Mouse (Mus musculus): ENCODE results near the gene Tmem234. TPM values are rescaled to one million over a fixed set of nuclear protein-coding genes. Genes with fewer than 3 reads are reported as not detected.

The Tmem234 gene
- 219 and 222 TPM in 2 replicates for polyA plus RNA-seq (2015; fragmentation: Nextera tagmentation; extraction: Ambion mirVana)

GRCm38 (mm10) chr4:129600233-129601158 lies at the start of gene Tmem234, which contains the start of gene Eif3i:
Gene Tmem234 (plus strand): TSS chr4:129600668.
Gene Eif3i (minus strand): TSS chr4:129600648.

GRCm38 (mm10) chr4:129573430-129573829 lies 27.0 kb upstream of the Tmem234 start, which contains the start of gene Lck:
Gene Lck (minus strand): TSS chr4:129573641.

GRCm38 (mm10) chr4:129578466-129578865 lies 22.0 kb upstream of the Tmem234 start, which contains the start of gene Fam167b:
Gene Fam167b (minus strand): TSS chr4:129578549.

GRCm38 (mm10) chr4:129614093-129614492 lies 13.6 kb downstream of the Tmem234 start, which contains the start of gene Dcdc2b:
Gene Dcdc2b (minus strand): TSS chr4:129614257.

GRCm38 (mm10) chr4:129618786-129619691 lies 18.6 kb downstream of the Tmem234 start, which contains the start of gene Iqcc:
Gene Iqcc (minus strand): TSS chr4:129619099.

GRCm38 (mm10) chr4:129623681-129624091 lies 23.2 kb downstream of the Tmem234 start, which contains the start of gene Ccdc28b:
Gene Ccdc28b (minus strand): TSS chr4:129623947.

GRCm38 (mm10) chr4:129640638-129641467 lies 40.4 kb downstream of the Tmem234 start, which contains the start of gene Txlna:
Gene Txlna (minus strand): TSS chr4:129641065.

GRCm38 (mm10) chr4:129672083-129672877 lies 71.8 kb downstream of the Tmem234 start, which contains the start of gene Kpna6:
Gene Kpna6 (minus strand): TSS chr4:129672767.

Small RNA genes within 50 kb of the gene (microRNA-seq; reads per million reads assigned to microRNA genes)
- not detected for gene Mir8119

Other genes starting within 250 kb of the Tmem234 start
- 14.9 and 16.7 TPM in 2 replicates for gene Zbtb8a, start 222.6 kb upstream of the Tmem234 start, polyA plus RNA-seq (2015; fragmentation: Nextera tagmentation; extraction: Ambion mirVana)
- 11.3 and 12.0 TPM in 2 replicates for gene Zbtb8b, start 159.8 kb upstream of the Tmem234 start, polyA plus RNA-seq (2015; fragmentation: Nextera tagmentation; extraction: Ambion mirVana)
- gene Bsdc1, start 139.1 kb upstream of the Tmem234 start, polyA plus RNA-seq (2015; fragmentation: Nextera tagmentation; extraction: Ambion mirVana), result 24.4 and 26.3 TPM in 2 replicates
- gene Tssk3, start 109.6 kb upstream of the Tmem234 start, polyA plus RNA-seq (2015; fragmentation: Nextera tagmentation; extraction: Ambion mirVana), result 0.60 and 0.62 TPM in 2 replicates
- 3.1 and 4.1 TPM in 2 replicates for gene Fam229a, start 109.5 kb upstream of the Tmem234 start, polyA plus RNA-seq (2015; fragmentation: Nextera tagmentation; extraction: Ambion mirVana)
- 1,475 and 1,521 TPM in 2 replicates for gene Marcksl1, start 87.1 kb upstream of the Tmem234 start, polyA plus RNA-seq (2015; fragmentation: Nextera tagmentation; extraction: Ambion mirVana)
- gene Hdac1, start 58.0 kb upstream of the Tmem234 start, polyA plus RNA-seq (2015; fragmentation: Nextera tagmentation; extraction: Ambion mirVana), result 67.7 and 69.6 TPM in 2 replicates
- gene Lck, start 27.0 kb upstream of the Tmem234 start, polyA plus RNA-seq (2015; fragmentation: Nextera tagmentation; extraction: Ambion mirVana), result 10.8 and 13.8 TPM in 2 replicates
- 0.25 and 0.43 TPM in 2 replicates for gene Fam167b, start 22.1 kb upstream of the Tmem234 start, polyA plus RNA-seq (2015; fragmentation: Nextera tagmentation; extraction: Ambion mirVana)
- gene Eif3i, start within 50 bp of the Tmem234 start, polyA plus RNA-seq (2015; fragmentation: Nextera tagmentation; extraction: Ambion mirVana), result 239 and 245 TPM in 2 replicates
- 2.8 and 4.1 TPM in 2 replicates for gene Dcdc2b, start 13.6 kb downstream of the Tmem234 start, polyA plus RNA-seq (2015; fragmentation: Nextera tagmentation; extraction: Ambion mirVana)
- 29.2 and 30.6 TPM in 2 replicates for gene Iqcc, start 18.4 kb downstream of the Tmem234 start, polyA plus RNA-seq (2015; fragmentation: Nextera tagmentation; extraction: Ambion mirVana)
- gene Ccdc28b, start 23.3 kb downstream of the Tmem234 start, polyA plus RNA-seq (2015; fragmentation: Nextera tagmentation; extraction: Ambion mirVana), result 160 and 180 TPM in 2 replicates
- gene Txlna, start 40.4 kb downstream of the Tmem234 start, polyA plus RNA-seq (2015; fragmentation: Nextera tagmentation; extraction: Ambion mirVana), result 25.9 and 26.3 TPM in 2 replicates
- gene Kpna6, start 72.1 kb downstream of the Tmem234 start, polyA plus RNA-seq (2015; fragmentation: Nextera tagmentation; extraction: Ambion mirVana), result 11.7 and 13.0 TPM in 2 replicates
- gene Tmem39b, start 96.2 kb downstream of the Tmem234 start, polyA plus RNA-seq (2015; fragmentation: Nextera tagmentation; extraction: Ambion mirVana), result 8.6 and 10.2 TPM in 2 replicates
- gene Khdrbs1, start 141.6 kb downstream of the Tmem234 start, polyA plus RNA-seq (2015; fragmentation: Nextera tagmentation; extraction: Ambion mirVana), result 73.4 and 78.6 TPM in 2 replicates
- 217 and 265 TPM in 2 replicates for gene Ptp4a2, start 210.6 kb downstream of the Tmem234 start, polyA plus RNA-seq (2015; fragmentation: Nextera tagmentation; extraction: Ambion mirVana)